Mouse (Mus musculus) olfactory bulb, adult 2 months (tissue): Measurements from ENCODE around the gene Papss2.

Source experiments
- CTCF ChIP-seq: fragments of 200-500 bp; IDR thresholded peaks from 2 replicates; pipeline ENCODE4 v1.5.1; 2012; ENCODE audit warnings: low read depth, mild to moderate bottlenecking, low read length, moderate library complexity; ENCODE audit not compliant: insufficient read depth
- POLR2A ChIP-seq: fragments of 200-500 bp; IDR thresholded peaks from 2 replicates; pipeline ENCODE4 v1.6.1; 2012; ENCODE audit warnings: mild to moderate bottlenecking, low read depth, low read length, moderate library complexity; ENCODE audit not compliant: insufficient read depth

- TF ChIP-seq CTCF (no peak), POLR2A (no peak)
Measured at GRCm38 (mm10) chr19:32662936-32663335, 67.3 kb downstream of the Papss2 start.
